Mouse (Mus musculus) limb, embryonic 14.5 days (tissue): ENCODE data around the gene Epsti1. TPM values are rescaled to one million over a fixed set of nuclear protein-coding genes. Genes with fewer than 3 reads are reported as not detected.

Experiments used
- ATAC-seq: fragments of 200-750 bp; cut with Nextera tagmentation; 2 replicates; pipeline ENCODE4 v1.8.0; 2017; ENCODE audit warnings: low read depth, moderate number of reproducible peaks, moderate TSS enrichment; ENCODE audit not compliant: low FRiP score
- DNase-seq: peaks from one replicate; pipeline ENCODE4 v3.0.0-alpha.2; 2015; ENCODE audit warnings: low spot score
- H3K27ac ChIP-seq: fragments of 300-500 bp; sonication (generic); replicated peaks from 2 replicates; pipeline ENCODE4 v1.5.1; 2014; ENCODE audit warnings: low read depth, mild to moderate bottlenecking, low read length, moderate library complexity, mixed read lengths
- H3K27me3 ChIP-seq: fragments of 300-500 bp; sonication (generic); 2 replicates; pipeline ENCODE4 v1.6.1; 2014; ENCODE audit warnings: low read length, mixed read lengths; ENCODE audit not compliant: control insufficient read depth, insufficient read depth
- H3K36me3 ChIP-seq: fragments of 300-500 bp; sonication (generic); 2 replicates; pipeline ENCODE4 v1.6.1; 2014; ENCODE audit warnings: mild to moderate bottlenecking, low read length, moderate library complexity, mixed read lengths; ENCODE audit not compliant: control insufficient read depth, insufficient read depth
- H3K4me1 ChIP-seq: fragments of 300-500 bp; sonication (generic); 2 replicates; pipeline ENCODE4 v1.6.1; 2014; ENCODE audit warnings: antibody characterized with exemption, low read length, mixed read lengths; ENCODE audit not compliant: control insufficient read depth, insufficient read depth
- H3K4me2 ChIP-seq: fragments of 300-500 bp; sonication (generic); replicated peaks from 2 replicates; pipeline ENCODE4 v1.6.1; 2014; ENCODE audit warnings: low read depth, mild to moderate bottlenecking, low read length, moderate library complexity; ENCODE audit not compliant: severe bottlenecking
- H3K4me3 ChIP-seq: fragments of 300-500 bp; sonication (generic); replicated peaks from 2 replicates; pipeline ENCODE4 v1.5.1; 2014; ENCODE audit warnings: low read length
- H3K9ac ChIP-seq: fragments of 300-500 bp; sonication (generic); 2 replicates; pipeline ENCODE4 v1.6.1; 2014; ENCODE audit warnings: mild to moderate bottlenecking, low read depth, low read length, moderate library complexity; ENCODE audit not compliant: severe bottlenecking
- H3K9me3 ChIP-seq: fragments of 300-500 bp; sonication (generic); 2 replicates; pipeline ENCODE4 v1.6.1; 2016; ENCODE audit warnings: low read length; ENCODE audit not compliant: control insufficient read depth
- POLR2A ChIP-seq: fragments of 200-500 bp; IDR thresholded peaks from 2 replicates; pipeline ENCODE4 v1.8.0; 2012; ENCODE audit warnings: inconsistent platforms, mild to moderate bottlenecking, moderate library complexity, borderline replicate concordance; ENCODE audit not compliant: insufficient read depth, insufficient read length; ENCODE audit errors: extremely low read depth
- WGBS: fragments of 180-500 bp; shearing (Covaris S2); extraction: QIAGEN DNeasy Blood & Tissue Kit; methylation state at CpG from one replicate; pipeline ENCODE4 v1.1.7; 2014; 5-methylcytosine and 5-hydroxymethylcytosine counted together
- polyA plus RNA-seq, 2 experiments: library from polyadenylated mRNA; depleted of rRNA in 1 of 2; stranded (reverse) in 1 of 2; unstranded in 1 of 2; fragments of >200 nt; fragmentation: Nextera tagmentation in 1 of 2; extraction: Ambion mirVana in 1 of 2; gene quantifications; 2 replicates each; pipeline versions ENCODE4 v1.2.1 to v1.2.3; 2012 to 2014

The Epsti1 gene
- polyA plus RNA-seq, 2 experiments: 0.67 to 1.6 TPM

DNA sequence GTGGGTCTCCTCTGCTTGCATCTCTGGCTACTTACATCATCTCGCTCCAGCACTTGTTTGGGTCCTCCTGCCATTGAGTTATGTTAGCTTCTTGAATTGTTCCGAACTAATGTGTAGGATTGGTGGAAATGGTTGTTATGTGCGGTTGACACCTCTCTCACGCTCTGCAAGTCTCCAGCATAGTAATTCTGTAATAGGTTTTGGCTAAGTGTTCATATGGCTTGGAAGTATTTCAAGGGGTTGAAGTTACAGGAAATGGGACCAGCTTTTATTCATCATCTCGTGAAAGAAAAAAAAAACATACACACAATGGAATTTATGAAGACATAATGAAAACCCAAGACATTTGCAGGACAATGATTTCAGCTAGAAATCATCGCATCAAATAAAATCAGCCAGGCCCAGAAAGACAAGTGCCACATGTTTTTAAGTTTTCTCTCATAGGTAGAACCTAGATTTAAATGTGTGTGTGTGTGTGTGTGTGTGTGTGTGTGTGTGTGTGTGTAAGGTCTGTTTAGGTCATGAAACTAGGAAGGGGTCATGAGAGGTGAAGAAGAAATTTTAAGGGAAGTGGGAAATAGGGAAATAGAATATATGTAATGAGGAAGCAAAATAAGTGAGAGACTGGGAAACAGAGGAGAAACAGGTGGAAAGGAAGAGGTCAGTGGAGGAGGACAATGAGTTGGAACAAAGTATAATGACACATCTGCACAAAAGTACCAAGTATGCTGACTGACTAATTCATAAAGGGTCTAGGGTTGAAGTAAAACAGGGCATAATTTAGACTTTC, 19.2 kb downstream of the Epsti1 start:
- Histone ChIP-seq H3K27me3 (no peaks in the 10 kb centered on the region), H3K36me3 (no peaks in the 10 kb centered on the region), H3K27ac (no peak overlapping the region), H3K9ac (no peak overlapping the region), H3K4me2 (no peak overlapping the region), H3K4me3 (no peak overlapping the region), H3K9me3 (no peaks in the 10 kb centered on the region), H3K4me1 (peaks cover 9% of the 10 kb centered on the region; the same call in 1 of the 2 replicates)
- ATAC-seq (no peak; the same call in 1 of the 2 replicates), DNase-seq (peak; percentile 44)
- TF ChIP-seq POLR2A: no peak
- WGBS: 53% methylated on average over 6 of the region's 6 CpGs

DNA sequence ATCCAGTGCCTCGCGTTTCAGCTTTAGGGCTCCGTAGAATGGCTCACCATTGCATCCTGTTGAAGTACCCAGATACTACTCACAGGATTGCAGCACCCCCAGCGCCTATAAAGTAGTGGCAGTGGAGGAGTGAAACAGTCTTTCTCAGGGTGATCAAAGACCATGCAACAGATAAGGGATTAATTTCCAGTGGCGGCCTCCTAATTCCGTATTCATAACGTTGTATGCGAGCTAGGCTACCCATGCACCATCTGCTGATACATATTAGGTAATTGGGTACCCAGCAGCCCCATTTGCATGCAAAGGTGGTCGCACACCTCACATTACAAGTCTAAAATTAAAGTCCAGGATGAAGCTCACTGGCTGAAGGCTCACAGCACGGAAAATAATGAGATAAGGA, 21.4 kb downstream of the Epsti1 start:
- Histone ChIP-seq H3K36me3 (no peaks in the 10 kb centered on the region), H3K27me3 (no peaks in the 10 kb centered on the region; the same call in 1 of the 2 replicates), H3K4me1 (peaks cover 9% of the 10 kb centered on the region; the same call in 1 of the 2 replicates), H3K4me3 (no peak overlapping the region), H3K27ac (no peak overlapping the region), H3K9ac (no peak overlapping the region), H3K9me3 (no peaks in the 10 kb centered on the region), H3K4me2 (no peak overlapping the region)
- TF ChIP-seq POLR2A: no peak
- ATAC-seq (no peak), DNase-seq (no peak)
- WGBS: 79% methylated on average over 10 of the region's 10 CpGs

DNA sequence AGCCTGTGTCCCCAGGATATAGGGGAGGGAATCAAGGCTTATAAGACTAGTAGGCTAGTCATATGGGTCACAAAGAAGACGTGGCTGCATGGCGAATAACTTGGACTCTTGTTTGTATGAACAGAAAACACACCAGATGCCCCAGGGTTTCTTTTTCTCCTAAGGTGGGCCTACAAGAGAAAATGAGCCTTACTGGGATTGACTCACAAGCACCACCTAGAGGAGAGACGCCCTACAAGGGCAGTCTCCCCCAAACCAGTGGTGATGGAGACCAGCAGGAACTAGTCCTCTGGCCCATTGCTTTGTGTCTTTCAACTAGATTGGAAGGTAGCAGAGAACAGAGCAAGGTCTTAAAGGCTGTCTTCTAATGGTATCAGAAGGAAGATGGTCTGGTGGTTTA, 22.7 kb downstream of the Epsti1 start:
- WGBS: 31% methylated on average over 3 of the region's 3 CpGs
- no peak for TF ChIP-seq POLR2A
- Histone ChIP-seq H3K4me3 (no peak overlapping the region), H3K4me2 (no peak overlapping the region), H3K36me3 (no peaks in the 10 kb centered on the region), H3K27ac (no peak overlapping the region), H3K27me3 (no peaks in the 10 kb centered on the region; the same call in 1 of the 2 replicates), H3K9me3 (no peaks in the 10 kb centered on the region), H3K4me1 (peaks cover 9% of the 10 kb centered on the region; the same call in 1 of the 2 replicates), H3K9ac (no peak overlapping the region)
- ATAC-seq (no peak), DNase-seq (no peak)

DNA sequence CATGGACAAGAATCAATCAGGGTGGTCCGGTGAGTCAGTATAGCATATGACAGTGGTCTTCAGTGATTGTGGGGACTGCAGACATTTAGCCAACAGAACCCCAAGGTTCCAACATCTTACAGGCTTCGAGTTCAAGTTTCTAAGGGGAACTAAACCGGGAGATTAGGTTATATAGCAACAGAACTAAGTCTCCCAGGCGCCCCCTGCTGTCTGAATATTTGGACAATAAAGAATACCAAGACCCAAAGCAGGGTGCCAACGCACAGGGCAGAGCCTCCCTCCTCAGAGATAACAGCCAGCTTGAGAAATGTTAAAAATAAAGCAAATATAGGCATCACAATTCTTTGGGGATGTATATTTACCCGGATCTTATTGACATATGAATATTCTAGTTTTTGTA, 24.0 kb downstream of the Epsti1 start:
- Histone ChIP-seq H3K4me1 (peaks cover 5% of the 10 kb centered on the region), H3K9me3 (no peaks in the 10 kb centered on the region), H3K36me3 (no peaks in the 10 kb centered on the region), H3K27me3 (no peaks in the 10 kb centered on the region; the same call in 1 of the 2 replicates), H3K27ac (no peak overlapping the region), H3K4me3 (no peak overlapping the region), H3K4me2 (no peak overlapping the region), H3K9ac (no peak overlapping the region)
- ATAC-seq (no peak), DNase-seq (peak; percentile 81)
- TF ChIP-seq POLR2A: no peak
- 39% methylated on average over 6 of the region's 6 CpGs for WGBS

DNA sequence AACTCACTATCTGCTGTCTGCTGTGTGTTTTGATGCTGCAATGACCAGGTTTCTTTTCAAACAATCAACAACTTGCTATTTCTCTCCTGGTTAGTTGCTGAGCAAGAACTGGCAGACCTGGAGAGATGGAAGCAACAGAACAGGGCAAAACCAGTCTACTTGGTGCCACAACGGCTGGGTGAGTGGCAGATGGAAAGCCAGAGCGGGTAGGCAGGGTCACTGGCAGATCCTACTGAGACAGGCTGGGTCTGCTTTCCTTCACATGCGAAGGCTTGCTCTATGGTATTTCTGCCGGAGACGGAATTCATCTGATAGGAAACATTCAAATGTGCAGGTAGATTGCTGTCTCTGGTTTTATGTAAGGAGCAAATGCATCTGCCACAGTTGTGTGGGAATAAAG, 24.6 kb downstream of the Epsti1 start:
- Histone ChIP-seq H3K9ac (no peak overlapping the region), H3K4me2 (no peak overlapping the region), H3K4me1 (peaks cover 7% of the 10 kb centered on the region; the same call in 1 of the 2 replicates), H3K36me3 (no peaks in the 10 kb centered on the region), H3K4me3 (no peak overlapping the region), H3K27ac (no peak overlapping the region), H3K9me3 (no peaks in the 10 kb centered on the region), H3K27me3 (no peaks in the 10 kb centered on the region; the same call in 1 of the 2 replicates)
- DNase-seq: no peak
- 80% methylated on average over 5 of the region's 5 CpGs for WGBS
- ATAC-seq: no peak
- TF ChIP-seq POLR2A: no peak
